Mouse (Mus musculus): ENCODE measurements around the gene Sympk.

DNA sequence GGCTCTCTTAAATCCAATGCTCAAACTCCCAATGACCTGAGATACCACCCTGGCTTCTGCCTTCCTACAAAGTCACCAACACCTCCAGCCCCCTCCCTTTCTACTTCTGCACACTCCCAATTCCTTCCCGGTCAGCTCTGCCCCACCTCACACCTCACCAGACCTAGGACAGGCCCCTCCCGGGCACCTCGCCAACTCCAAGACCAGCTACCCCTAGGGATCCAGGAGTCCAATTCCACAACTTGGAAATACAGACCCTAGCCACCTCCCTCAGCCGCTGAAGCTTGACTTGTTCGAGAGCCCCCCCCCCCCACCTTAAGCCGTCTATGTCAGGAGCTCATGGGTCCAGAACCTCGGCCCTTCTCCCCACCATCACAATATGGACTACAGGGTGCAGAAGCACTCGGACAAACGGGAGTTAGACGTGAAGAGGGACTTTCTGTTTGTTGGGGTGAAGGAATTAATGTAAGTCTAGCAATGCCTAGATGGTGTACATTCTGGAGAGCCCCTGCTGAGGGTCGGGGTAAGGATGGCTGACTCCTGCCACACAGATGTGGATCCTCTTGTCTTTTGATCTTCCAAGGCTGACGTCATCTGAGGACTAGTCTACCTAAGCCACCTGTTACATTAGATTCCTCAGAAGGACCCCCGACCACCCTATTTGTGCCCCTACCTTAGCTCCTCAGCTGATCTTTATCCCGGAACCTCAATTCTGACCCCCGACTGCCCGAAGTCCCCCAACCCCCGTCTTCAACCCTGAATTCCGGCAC, 1.8 kb upstream of the Sympk start:
- TF ChIP-seq POLR2A (IDR thresholded peaks at IDR 0.05; ENCODE audit: borderline replicate concordance, extremely low read depth, insufficient read depth, insufficient read length, poor library complexity, severe bottlenecking) (no peak), CTCF (IDR thresholded peaks at IDR 0.05; ENCODE audit: borderline replicate concordance, extremely low read depth, insufficient read depth, insufficient read length) (no peak)

Data from brain, embryonic 14.5 days (tissue).